Mouse (Mus musculus) G1E (cell line): ENCODE data around the gene Igf1. TPM values are rescaled to one million over a fixed set of nuclear protein-coding genes. Genes with fewer than 3 reads are reported as not detected.

Source experiments
- ATAC-seq: 2 replicates; pipeline ENCODE4 v1.8.0; 2016; ENCODE audit warnings: mild to moderate bottlenecking; ENCODE audit not compliant: insufficient number of reproducible peaks, poor library complexity, low FRiP score, severe bottlenecking; ENCODE audit errors: extremely low read depth
- DNase-seq: peaks from one replicate; pipeline ENCODE4 v3.0.0; 2012; ENCODE audit warnings: low spot score
- H3K27me3 ChIP-seq: 2 replicates; pipeline ENCODE4 v1.6.1; 2012; ENCODE audit warnings: mild to moderate bottlenecking, low read length, inconsistent platforms; ENCODE audit not compliant: insufficient read depth
- H3K36me3 ChIP-seq: replicated peaks from 2 replicates; pipeline ENCODE3; 2012; ENCODE audit warnings: mild to moderate bottlenecking, inconsistent platforms
- H3K4me1 ChIP-seq: 2 replicates; pipeline ENCODE4 v1.6.1; 2012; ENCODE audit warnings: low read depth, low read length, inconsistent platforms, mixed read lengths; ENCODE audit not compliant: insufficient read depth
- H3K4me3 ChIP-seq: 2 replicates; pipeline ENCODE4 v1.5.1; 2012; ENCODE audit warnings: low read depth, mild to moderate bottlenecking, inconsistent platforms, low read length, moderate library complexity, mixed read lengths
- H3K9me3 ChIP-seq: replicated peaks from 2 replicates; pipeline ENCODE4 v1.6.1; 2012; ENCODE audit warnings: inconsistent platforms
- CTCF ChIP-seq: IDR thresholded peaks from 2 replicates; pipeline ENCODE4 v1.5.1; 2012; ENCODE audit warnings: low read depth, low read length, inconsistent platforms, mixed read lengths
- GATA1 ChIP-seq: IDR thresholded peaks from 2 replicates; pipeline ENCODE4 v1.6.1; 2012; ENCODE audit warnings: borderline replicate concordance, low read length, inconsistent platforms, mixed read lengths
- GATA2 ChIP-seq: IDR thresholded peaks from 2 replicates; pipeline ENCODE4 v1.6.1; 2012; ENCODE audit warnings: low read depth, low read length, inconsistent platforms, borderline replicate concordance
- POLR2AphosphoS5 ChIP-seq: IDR thresholded peaks from 2 replicates; pipeline ENCODE4 v1.6.1; 2012; ENCODE audit warnings: low read depth, low read length, inconsistent platforms; ENCODE audit not compliant: insufficient replicate concordance
- TAL1 ChIP-seq: conservative IDR thresholded peaks from 2 replicates; pipeline ENCODE4 v1.6.1; 2012; ENCODE audit warnings: low read depth, low read length, inconsistent platforms, mixed read lengths
- polyA plus RNA-seq: library from polyadenylated mRNA; stranded (reverse); fragments of >175 nt; gene quantifications from 2 replicates; pipeline ENCODE4 v1.2.3, GENCODE M21; 2012
- total RNA-seq, 2 experiments: library from RNA; stranded (forward) in 1 of 2; stranded (reverse) in 1 of 2; fragments of 200-1000 nt in 1 of 2; fragments of >200 nt in 1 of 2; fragmentation: Nextera tagmentation in 1 of 2; gene quantifications; 2 replicates each; pipeline ENCODE4 v1.2.3; 2014 to 2017

Igf1 gene
- total and polyA plus RNA-seq, 3 experiments = 0.01 to 0.27 TPM; not detected in 1

DNA sequence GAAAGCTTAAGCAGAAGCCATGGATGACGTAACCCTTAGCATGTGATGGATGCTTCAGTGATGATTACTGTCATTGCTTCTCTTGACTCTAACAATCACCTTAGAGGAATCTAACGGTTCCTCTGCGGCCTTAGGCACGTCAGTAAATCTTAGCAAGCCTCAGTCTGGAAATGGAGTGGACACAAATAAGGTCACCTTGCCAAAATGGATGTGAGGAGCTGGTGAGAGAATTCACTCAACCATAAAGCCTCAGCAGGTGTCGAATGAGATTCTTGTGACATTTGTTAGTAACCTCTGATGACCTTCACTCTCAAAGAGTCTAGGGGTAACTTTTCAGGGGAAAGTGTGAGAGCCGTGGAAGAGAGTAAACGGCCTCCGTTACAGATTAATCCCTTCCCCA is 68.5 kb downstream of the Igf1 start:
- Histone ChIP-seq H3K27me3 (no peaks in the 10 kb centered on the region), H3K9me3 (no peaks in the 10 kb centered on the region), H3K4me1 (no peaks in the 10 kb centered on the region), H3K4me3 (no peak overlapping the region), H3K36me3 (no peaks in the 10 kb centered on the region)
- DNase-seq = no peak
- no peak for ATAC-seq
- TF ChIP-seq POLR2AphosphoS5 (no peak), TAL1 (no peak), GATA1 (no peak), GATA2 (no peak), CTCF (no peak)

DNA sequence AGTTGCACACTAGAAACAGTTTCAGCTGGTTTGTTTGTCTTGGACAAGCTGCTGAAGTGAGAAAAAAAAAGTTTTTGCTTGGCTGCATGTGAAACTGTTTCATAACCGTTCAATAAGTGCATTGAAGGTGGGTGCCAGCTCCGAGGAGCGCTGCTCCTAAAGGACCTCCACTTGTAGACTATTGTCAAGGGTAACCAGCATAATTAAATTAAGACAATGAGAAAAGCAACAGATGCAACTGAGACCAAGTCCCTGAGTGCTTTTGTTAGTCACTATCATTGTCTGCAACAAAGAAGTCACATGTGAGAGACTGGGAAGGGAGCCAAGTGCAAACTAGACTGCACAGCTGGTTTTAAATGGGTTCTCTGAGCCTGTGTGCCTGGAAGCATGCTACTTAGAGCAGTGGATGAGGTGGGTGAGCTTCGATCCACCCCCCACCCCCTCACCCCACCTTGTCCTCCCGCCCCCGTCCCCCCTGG is 69.1 kb downstream of the Igf1 start:
- no peaks in the 10 kb centered on the region for H3K36me3 ChIP-seq
- no peaks in the 10 kb centered on the region for H3K9me3 ChIP-seq
- no peak for TF ChIP-seq GATA2
- no peak for TF ChIP-seq POLR2AphosphoS5
- no peak for TF ChIP-seq CTCF
- no peak for TF ChIP-seq TAL1
- TF ChIP-seq GATA1 = no peak
- ATAC-seq (no peak), DNase-seq (no peak)
- H3K27me3 ChIP-seq = no peaks in the 10 kb centered on the region
- no peak overlapping the region for H3K4me3 ChIP-seq
- no peaks in the 10 kb centered on the region for H3K4me1 ChIP-seq

DNA sequence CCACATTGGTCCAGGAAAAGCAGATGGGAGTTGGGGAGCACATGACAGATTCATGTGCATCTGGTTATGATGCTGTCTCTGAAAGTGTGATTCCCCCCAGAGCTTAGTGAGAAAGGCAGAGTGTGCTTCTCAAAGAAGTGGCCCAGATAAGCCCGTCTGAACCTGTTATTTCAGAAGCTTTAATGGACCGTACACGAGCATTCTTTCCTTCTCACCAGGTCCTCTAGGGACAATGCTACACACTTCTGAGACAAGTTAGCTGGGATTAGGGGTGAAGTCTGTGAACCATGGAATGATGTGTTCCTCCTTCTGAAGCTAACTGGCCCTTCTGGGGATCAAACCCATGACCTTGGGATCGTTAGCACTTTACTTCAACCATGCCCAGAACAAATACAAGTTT is 90.1 kb downstream of the Igf1 start:
- H3K4me3 ChIP-seq = no peak overlapping the region
- no peaks in the 10 kb centered on the region for H3K4me1 ChIP-seq
- ATAC-seq (no peak), DNase-seq (no peak)
- no peaks in the 10 kb centered on the region for H3K27me3 ChIP-seq
- no peaks in the 10 kb centered on the region for H3K36me3 ChIP-seq
- no peaks in the 10 kb centered on the region for H3K9me3 ChIP-seq
- TF ChIP-seq TAL1 = no peak
- TF ChIP-seq POLR2AphosphoS5 = no peak
- no peak for TF ChIP-seq GATA1
- TF ChIP-seq CTCF = no peak
- TF ChIP-seq GATA2 = no peak

DNA sequence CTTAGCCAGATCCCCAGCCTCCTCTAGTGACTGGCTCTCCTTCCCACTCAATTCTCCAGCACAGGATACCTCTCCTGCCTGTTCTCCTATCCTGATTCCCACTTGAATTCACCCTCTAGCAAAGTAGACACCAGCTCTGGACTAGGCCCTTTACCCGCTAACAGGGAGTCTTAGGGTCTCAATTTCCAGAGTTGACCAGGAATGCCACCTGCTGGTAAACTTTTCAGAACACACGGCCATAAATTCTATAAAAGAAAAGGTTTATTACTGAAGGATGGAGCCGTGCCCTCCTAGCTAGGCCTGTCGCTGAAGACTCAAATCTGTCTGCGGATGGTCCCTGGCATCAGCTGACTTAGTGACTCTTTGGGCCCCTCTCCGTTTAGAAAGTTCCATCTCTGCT is 113.5 kb downstream of the Igf1 start:
- H3K36me3 ChIP-seq = no peaks in the 10 kb centered on the region
- DNase-seq = no peak
- no peaks in the 10 kb centered on the region for H3K27me3 ChIP-seq
- no peak overlapping the region for H3K4me3 ChIP-seq
- no peak for ATAC-seq
- no peak for TF ChIP-seq GATA2
- no peak for TF ChIP-seq GATA1
- no peak for TF ChIP-seq CTCF
- TF ChIP-seq POLR2AphosphoS5 = no peak
- TF ChIP-seq TAL1 = no peak
- no peaks in the 10 kb centered on the region for H3K9me3 ChIP-seq
- H3K4me1 ChIP-seq = no peaks in the 10 kb centered on the region

DNA sequence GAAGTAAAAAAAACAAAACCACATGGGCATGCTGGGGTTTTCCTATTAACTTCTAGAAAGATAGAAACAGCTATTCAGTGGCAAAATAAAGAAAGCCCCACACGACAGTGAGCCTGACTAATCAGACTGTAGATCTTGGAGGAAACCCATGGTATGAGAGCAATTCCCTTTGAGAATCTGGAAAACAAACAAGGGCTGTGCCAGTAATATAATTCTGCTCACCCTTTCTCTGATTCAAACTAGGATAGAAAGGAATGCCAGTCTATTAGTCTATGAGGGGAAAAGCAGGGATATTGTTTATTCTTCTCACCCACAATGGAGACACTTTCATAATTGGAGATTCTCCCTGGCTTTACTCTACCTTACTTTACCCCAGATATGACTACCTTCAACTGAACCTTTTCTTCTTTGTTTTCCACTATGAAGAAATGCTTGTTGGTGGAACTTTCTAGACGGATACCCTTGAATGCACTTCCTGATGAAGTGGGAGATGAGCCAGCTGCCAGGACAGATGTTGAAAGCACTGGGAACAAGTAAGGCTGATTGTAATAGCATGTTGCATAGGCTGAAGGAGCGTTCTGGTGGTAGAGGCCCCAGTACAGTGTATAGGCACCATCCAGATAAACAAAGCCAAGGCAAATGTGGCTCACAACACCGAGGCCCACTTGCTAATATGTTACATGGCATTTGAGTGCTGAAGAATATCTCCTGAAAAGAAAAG is 116.0 kb downstream of the Igf1 start:
- ATAC-seq (no peak), DNase-seq (no peak)
- Histone ChIP-seq H3K27me3 (no peaks in the 10 kb centered on the region), H3K4me1 (no peaks in the 10 kb centered on the region), H3K36me3 (no peaks in the 10 kb centered on the region), H3K9me3 (no peaks in the 10 kb centered on the region), H3K4me3 (no peak overlapping the region)
- TF ChIP-seq CTCF = no peak
- TF ChIP-seq GATA1 = no peak
- TF ChIP-seq POLR2AphosphoS5 = no peak
- no peak for TF ChIP-seq TAL1
- no peak for TF ChIP-seq GATA2

DNA sequence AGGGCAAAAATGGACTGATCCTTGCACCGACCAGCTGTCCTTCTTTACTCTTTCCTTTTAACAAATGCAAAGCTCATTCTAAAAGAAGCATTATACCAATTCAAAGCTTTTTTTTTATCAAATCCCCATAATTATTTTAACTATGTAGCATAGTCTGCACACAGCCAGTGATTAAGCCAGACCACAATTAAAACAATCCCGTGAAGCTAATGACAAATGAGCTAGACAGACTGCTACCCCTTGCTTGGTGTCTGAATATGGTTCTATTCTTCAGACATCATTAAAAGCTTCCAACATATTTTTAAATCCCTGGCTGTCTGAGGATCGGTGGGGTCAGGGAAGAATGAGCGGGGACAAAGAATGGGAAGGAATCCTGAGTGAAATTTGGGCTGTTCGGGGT is 127.3 kb downstream of the Igf1 start:
- no peak for TF ChIP-seq GATA2
- TF ChIP-seq TAL1 = no peak
- no peak for TF ChIP-seq CTCF
- TF ChIP-seq POLR2AphosphoS5 = no peak
- no peak for TF ChIP-seq GATA1
- no peaks in the 10 kb centered on the region for H3K9me3 ChIP-seq
- DNase-seq (no peak), ATAC-seq (no peak)
- H3K4me3 ChIP-seq = no peak overlapping the region
- H3K27me3 ChIP-seq = no peaks in the 10 kb centered on the region
- H3K36me3 ChIP-seq = no peaks in the 10 kb centered on the region
- no peaks in the 10 kb centered on the region for H3K4me1 ChIP-seq

DNA sequence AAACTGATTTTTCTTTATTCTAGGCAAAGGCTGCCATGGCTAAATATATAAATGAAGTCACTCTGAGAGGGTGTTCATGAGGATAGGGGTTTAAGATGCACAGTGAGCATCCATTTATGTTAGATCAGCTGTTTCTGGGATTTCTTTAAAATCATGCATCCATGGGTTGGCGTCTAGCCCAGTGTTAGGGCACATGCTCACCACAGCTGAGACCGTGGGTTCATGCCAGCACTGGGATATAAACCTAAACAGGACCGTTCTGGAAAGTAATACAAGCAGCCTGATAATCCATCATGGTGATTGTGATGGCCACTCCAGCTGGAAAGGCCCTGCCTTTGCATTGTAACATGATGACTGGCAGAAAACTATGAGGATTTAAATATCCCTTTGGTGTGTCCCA is 128.1 kb downstream of the Igf1 start:
- H3K4me3 ChIP-seq = no peak overlapping the region
- H3K9me3 ChIP-seq = no peaks in the 10 kb centered on the region
- H3K4me1 ChIP-seq = no peaks in the 10 kb centered on the region
- ATAC-seq (no peak), DNase-seq (no peak)
- no peak for TF ChIP-seq TAL1
- TF ChIP-seq GATA1 = no peak
- TF ChIP-seq GATA2 = no peak
- TF ChIP-seq CTCF = no peak
- TF ChIP-seq POLR2AphosphoS5 = no peak
- no peaks in the 10 kb centered on the region for H3K36me3 ChIP-seq
- H3K27me3 ChIP-seq = no peaks in the 10 kb centered on the region

Other genes starting within 250 kb of the Igf1 start
- gene Pmch, start 232.8 kb downstream of the Igf1 start, total RNA-seq (2014; fragmentation: Nextera tagmentation) = not detected in 2 replicates
- gene Pmch, start 232.8 kb downstream of the Igf1 start, total RNA-seq (2017) = 0.16 TPM in 1 of 2 replicates, not detected in the other
- not detected in 2 replicates for gene Pmch, start 232.8 kb downstream of the Igf1 start, polyA plus RNA-seq